Mouse (Mus musculus): ENCODE results near the gene Caly.

GRCm38 (mm10) chr7:140101498-140101897, 19.1 kb upstream of the Caly start:
- TF ChIP-seq CTCF (IDR thresholded peaks at IDR 0.05; ENCODE audit: extremely low read depth, insufficient read depth, insufficient read length, insufficient replicate concordance) = no peak
- TF ChIP-seq POLR2A (IDR thresholded peaks at IDR 0.05; ENCODE audit: low read depth, low read length) = no peak

Measured in spleen, adult 2 months (tissue).